Mouse (Mus musculus): Measurements from ENCODE around the gene Vmn2r16.

DNA sequence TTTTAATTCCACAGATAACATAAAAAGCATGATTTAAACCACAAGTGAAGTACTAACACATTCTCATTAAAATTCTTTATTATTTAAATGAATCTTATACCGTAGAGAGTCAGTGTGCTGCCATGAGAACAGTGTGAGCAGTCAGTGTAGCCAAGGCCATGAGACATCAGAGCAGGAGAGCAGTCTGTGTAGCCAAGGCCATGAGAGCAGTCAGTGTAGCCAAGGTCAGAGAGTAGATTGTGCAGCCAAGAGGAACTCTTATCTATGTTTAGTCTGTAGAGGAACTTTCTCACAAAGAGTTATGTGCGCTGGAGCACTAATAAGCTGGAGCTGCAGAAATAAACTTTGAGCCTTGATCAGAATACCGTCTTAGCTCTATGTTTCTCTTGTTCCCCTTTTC, 35.3 kb upstream of the Vmn2r16 start:
- TF ChIP-seq POLR2A (IDR thresholded peaks at IDR 0.05; ENCODE audit: borderline replicate concordance, extremely low read depth, insufficient read depth, insufficient read length, poor library complexity, severe bottlenecking) = no peak
- no peak for TF ChIP-seq CTCF (IDR thresholded peaks at IDR 0.05; ENCODE audit: borderline replicate concordance, extremely low read depth, insufficient read depth, insufficient read length)
